ENCODE assay signal across 11 mouse cellular contexts in genomic region chr1:180296088-180296487, GRCm38 (mm10). TPM values are rescaled to one million over a fixed set of nuclear protein-coding genes. Genes with fewer than 3 reads are reported as not detected.
A peak's percentile ranks its signal among the peaks of the same experiment; 100 is the strongest.
DNase-seq lines count a peak whose midpoint lies in the region; ATAC-seq and TF ChIP-seq lines count a peak whose summit lies in the region.
"Had no signal": no experiment of that assay in that cellular context is flagged by ENCODE, and none has a peak within 500 bp of the region (broad histone marks: within the 10 kb centered on the region; RNA-seq: fewer than 3 reads in every experiment).

No protein-coding gene starts in this region.

- no peaks in the 10 kb centered on the region for H3K9me3 ChIP-seq in lung, postnatal 0 days (ENCODE audit: low read length)
- H3K9me3 ChIP-seq in limb, embryonic 10.5 days (replicated peaks) = no peaks in the 10 kb centered on the region
- H3K9me3 ChIP-seq: intestine, embryonic 15.5 days had no signal

- DNase-seq in gastrocnemius, adult 2 months = no peak
- no peak for DNase-seq in gastrocnemius, adult 18-20 months (ENCODE audit: low spot score)
- no peak for DNase-seq in lung, postnatal 0 days (ENCODE audit: low spot score)
- DNase-seq in lung, postnatal 25 days (ENCODE audit: low spot score) = no peak
- DNase-seq in spleen, postnatal 36 days (ENCODE audit: low spot score in 2 of 2) = peak; percentile 48 to 55
- no peak for DNase-seq in frontal cortex, postnatal 14 days (ENCODE audit: low spot score in 2 of 2)
- no peak for DNase-seq in limb, embryonic 10.5 days (ENCODE audit: low spot score)
- DNase-seq: kidney, postnatal 36 days; lung, embryonic 14.5 days had no signal

- H3K27me3 ChIP-seq in lung, postnatal 0 days (replicated peaks; ENCODE audit: insufficient read depth, low read length) = no peaks in the 10 kb centered on the region
- H3K27me3 ChIP-seq in limb, embryonic 10.5 days (ENCODE audit: low read depth, poor library complexity, severe bottlenecking) = no peaks in the 10 kb centered on the region
- H3K27me3 ChIP-seq: intestine, embryonic 15.5 days had no signal

- H3K4me3 ChIP-seq in gastrocnemius, adult 2 months = no peak overlapping the region
- no peak overlapping the region for H3K4me3 ChIP-seq in lung, postnatal 0 days (ENCODE audit: low read depth, low read length)
- H3K4me3 ChIP-seq in limb, embryonic 10.5 days = no peak overlapping the region
- H3K4me3 ChIP-seq: intestine, embryonic 15.5 days had no signal

- WGBS in lung, postnatal 0 days = 68% methylated on average over 9 of the region's 9 CpGs
- 92% methylated on average over 9 of the region's 9 CpGs for WGBS in limb, embryonic 10.5 days

- intact Hi-C loops in gastrocnemius, adult 2 months (cut with DNase I) = no loop called here

- no peaks in the 10 kb centered on the region for H3K4me1 ChIP-seq in lung, postnatal 0 days (ENCODE audit: insufficient read depth, low read depth, low read length)
- peaks cover 9% of the 10 kb centered on the region for H3K4me1 ChIP-seq in limb, embryonic 10.5 days
- H3K4me1 ChIP-seq: intestine, embryonic 15.5 days had no signal

- no peak overlapping the region for H3K9ac ChIP-seq in lung, postnatal 0 days (replicated peaks; ENCODE audit: low read depth)
- H3K9ac ChIP-seq: intestine, embryonic 15.5 days; lung, embryonic 14.5 days had no signal

- TF ChIP-seq CTCF in gastrocnemius, adult 2 months (IDR thresholded peaks at IDR 0.05) = no peak
- no peak for TF ChIP-seq CTCF in lung, postnatal 0 days (IDR thresholded peaks at IDR 0.05)

- no peak overlapping the region for H3K4me2 ChIP-seq in lung, postnatal 0 days (replicated peaks; ENCODE audit: low read depth, low read length)
- H3K4me2 ChIP-seq: intestine, embryonic 15.5 days; lung, embryonic 14.5 days had no signal

- no peak for ATAC-seq in lung, postnatal 0 days
- ATAC-seq in hematopoietic stem cell, adult 5-6 weeks (replicated peaks in 1 of 2; ENCODE audit: insufficient read depth in 1 of 2, low FRiP score in 2 of 2, low TSS enrichment in 1 of 2, low read depth in 1 of 2, poor library complexity in 2 of 2, severe bottlenecking in 2 of 2) = peak; percentile 74 to 78
- ATAC-seq: intestine, embryonic 15.5 days had no signal

- H3K27ac ChIP-seq in gastrocnemius, adult 2 months = peak overlapping the region; percentile 43; the same call in 1 of the 2 replicates
- H3K27ac ChIP-seq in lung, postnatal 0 days (ENCODE audit: low read length) = peak overlapping the region; percentile 27
- H3K27ac ChIP-seq in limb, embryonic 10.5 days = no peak overlapping the region
- H3K27ac ChIP-seq: intestine, embryonic 15.5 days had no signal

- TF ChIP-seq EP300 in lung, postnatal 0 days (IDR thresholded peaks at IDR 0.05) = no peak

- H3K36me3 ChIP-seq in lung, postnatal 0 days (ENCODE audit: insufficient read depth, low read length) = no peaks in the 10 kb centered on the region
- no peaks in the 10 kb centered on the region for H3K36me3 ChIP-seq in limb, embryonic 10.5 days
- H3K36me3 ChIP-seq: intestine, embryonic 15.5 days had no signal

RNA-seq across cellular contexts. Expression of gene Psen2, which starts 32.9 kb away (rescaled TPM):
- total RNA-seq in gastrocnemius, adult 2 months (2021) = 1 to 10 TPM; 7.8 to 9.5 TPM
- 1 to 10 TPM; 8.2 to 8.4 TPM for total RNA-seq in gastrocnemius, adult 18-20 months (2021)
- polyA plus RNA-seq in lung, postnatal 0 days (2015; fragmentation: Nextera tagmentation; extraction: Ambion mirVana) = 25.1 and 26.4 TPM in 2 replicates
- 23.6 and 34.0 TPM in 2 replicates for total RNA-seq in hematopoietic stem cell, adult 5-6 weeks (2017)
- polyA plus RNA-seq in limb, embryonic 10.5 days (2016; fragmentation: Nextera tagmentation; extraction: Ambion mirVana) = 6.7 and 7.1 TPM in 2 replicates

RNA-seq across cellular contexts. Expression of gene Itpkb, which starts 34.2 kb away (rescaled TPM):
- 10 to 100 TPM; 14.7 to 22.7 TPM for total RNA-seq in gastrocnemius, adult 2 months (2021)
- 10 to 100 TPM; 11.3 to 21.8 TPM for total RNA-seq in gastrocnemius, adult 18-20 months (2021)
- 8.4 and 11.9 TPM in 2 replicates for polyA plus RNA-seq in lung, postnatal 0 days (2015; fragmentation: Nextera tagmentation; extraction: Ambion mirVana)
- total RNA-seq in hematopoietic stem cell, adult 5-6 weeks (2017) = 25.3 and 26.5 TPM in 2 replicates
- polyA plus RNA-seq in limb, embryonic 10.5 days (2016; fragmentation: Nextera tagmentation; extraction: Ambion mirVana) = 6.2 and 10.1 TPM in 2 replicates

Comparison
In these comparisons a context has a peak if more than half of its experiments do, and no peak if none do; other contexts are left out.
1. DNase-seq: peak in spleen, postnatal 36 days (2 of 2); none in gastrocnemius, adult 2 months (single experiment), gastrocnemius, adult 18-20 months (single experiment), lung, postnatal 0 days (single experiment), lung, postnatal 25 days (single experiment), frontal cortex, postnatal 14 days (0 of 2) and limb, embryonic 10.5 days (single experiment).